Mouse (Mus musculus) hindbrain, embryonic 10.5 days (tissue): Measurements from ENCODE around the gene Epm2a. TPM values are rescaled to one million over a fixed set of nuclear protein-coding genes. Genes with fewer than 3 reads are reported as not detected.
"Not testable (repeated sequence)": the region's sequence is repeated elsewhere in the genome, so short reads cannot be mapped to it uniquely, and the experiment has no call there.

Source experiments
- DNase-seq: peaks from one replicate; pipeline ENCODE4 v3.0.0-alpha.2; 2017; ENCODE audit warnings: low spot score
- H3K27ac ChIP-seq: fragments of 300-500 bp; sonication (generic); 2 replicates; pipeline ENCODE4 v1.5.1; 2016; ENCODE audit warnings: mild to moderate bottlenecking, moderate library complexity
- H3K27me3 ChIP-seq: fragments of 300-500 bp; sonication (generic); 2 replicates; pipeline ENCODE4 v1.6.1; 2016; ENCODE audit warnings: mild to moderate bottlenecking; ENCODE audit not compliant: poor library complexity, insufficient read depth, severe bottlenecking
- H3K36me3 ChIP-seq: fragments of 300-500 bp; sonication (generic); 2 replicates; pipeline ENCODE4 v1.6.1; 2016; ENCODE audit warnings: mild to moderate bottlenecking, moderate library complexity
- H3K4me1 ChIP-seq: fragments of 300-500 bp; sonication (generic); replicated peaks from 2 replicates; pipeline ENCODE4 v1.6.1; 2016; ENCODE audit warnings: mild to moderate bottlenecking
- H3K4me3 ChIP-seq: fragments of 300-500 bp; sonication (generic); 2 replicates; pipeline ENCODE4 v1.5.1; 2016; ENCODE audit warnings: mild to moderate bottlenecking, moderate library complexity
- H3K9me3 ChIP-seq: fragments of 300-500 bp; sonication (generic); 2 replicates; pipeline ENCODE4 v1.6.1; 2016; ENCODE audit warnings: mild to moderate bottlenecking, moderate library complexity
- WGBS: fragments of 180-500 bp; shearing (Covaris S2); methylation state at CpG from one replicate; pipeline ENCODE4 v1.1.7; 2016; 5-methylcytosine and 5-hydroxymethylcytosine counted together
- polyA plus RNA-seq: library from polyadenylated mRNA; unstranded; fragments of >200 nt; fragmentation: Nextera tagmentation; extraction: Ambion mirVana; gene quantifications from 2 replicates; pipeline ENCODE4 v1.2.1, GENCODE M21; 2016

The Epm2a gene
- 0.33 and 0.35 TPM in 2 replicates for polyA plus RNA-seq

GRCm38 (mm10) chr10:11343205-11344141, at the start of gene Epm2a:
Epm2a (plus strand) TSS chr10:11343404.
- Histone ChIP-seq H3K4me1 (no peaks in the 10 kb centered on the region), H3K9me3 (peaks cover 10% of the 10 kb centered on the region; the same call in 1 of the 2 replicates), H3K4me3 (peak within 1 kb of the TSS; percentile 68), H3K27me3 (no peaks in the 10 kb centered on the region), H3K36me3 (no peaks in the 10 kb centered on the region), H3K27ac (peak within 1 kb of the TSS; percentile 96)
- WGBS, result under 1% methylated on average over 106 of the region's 106 CpGs
- DNase-seq, result peak; percentile 85

- no peaks in the 10 kb centered on the region for H3K27me3 ChIP-seq
- H3K27ac ChIP-seq, result no peak overlapping the region
- no peak overlapping the region for H3K4me3 ChIP-seq
- peaks cover 56% of the 10 kb centered on the region for H3K36me3 ChIP-seq
- WGBS, result 95% methylated on average over 6 of the region's 6 CpGs
- H3K9me3 ChIP-seq, result no peaks in the 10 kb centered on the region
- H3K4me1 ChIP-seq, result no peaks in the 10 kb centered on the region
- DNase-seq, result no peak
These were observed 44.8 kb upstream of the Epm2a start for GRCm38 (mm10) chr10:11298418-11298817.

- no peaks in the 10 kb centered on the region for H3K9me3 ChIP-seq
- WGBS, result 92% methylated on average over 9 of the region's 9 CpGs
- no peak overlapping the region for H3K4me3 ChIP-seq
- H3K4me1 ChIP-seq, result no peaks in the 10 kb centered on the region
- DNase-seq, result no peak
- H3K27me3 ChIP-seq, result no peaks in the 10 kb centered on the region
- H3K27ac ChIP-seq, result no peak overlapping the region
- peaks cover 4% of the 10 kb centered on the region for H3K36me3 ChIP-seq
These were observed 37.7 kb upstream of the Epm2a start for GRCm38 (mm10) chr10:11305365-11306053.

- H3K4me3 ChIP-seq, result no peak overlapping the region
- WGBS, result 70% methylated on average over 2 of the region's 2 CpGs
- H3K4me1 ChIP-seq, result no peaks in the 10 kb centered on the region
- no peaks in the 10 kb centered on the region for H3K27me3 ChIP-seq
- DNase-seq, result no peak
- no peak overlapping the region for H3K27ac ChIP-seq
- no peaks in the 10 kb centered on the region for H3K9me3 ChIP-seq
- peaks cover 4% of the 10 kb centered on the region for H3K36me3 ChIP-seq
These were observed 37.2 kb upstream of the Epm2a start for GRCm38 (mm10) chr10:11306054-11306367.

- no peaks in the 10 kb centered on the region for H3K27me3 ChIP-seq
- DNase-seq, result no peak
These were observed 33.3 kb upstream of the Epm2a start for GRCm38 (mm10) chr10:11309866-11310265.

GRCm38 (mm10) chr10:11310481-11310880, 32.7 kb upstream of the Epm2a start:
- Histone ChIP-seq H3K4me3 (no peak overlapping the region), H3K27me3 (no peaks in the 10 kb centered on the region), H3K36me3 (peaks cover 4% of the 10 kb centered on the region; the same call in 1 of the 2 replicates), H3K4me1 (no peaks in the 10 kb centered on the region), H3K27ac (no peak overlapping the region), H3K9me3 (no peaks in the 10 kb centered on the region)
- DNase-seq, result no peak

More at GRCm38 (mm10) chr10:11309866-11310265, 33.3 kb upstream of the Epm2a start:
- H3K4me1 ChIP-seq, result no peaks in the 10 kb centered on the region
- H3K36me3 ChIP-seq, result peaks cover 4% of the 10 kb centered on the region
- 92% methylated on average over 1 of the region's 1 CpGs for WGBS
- H3K4me3 ChIP-seq, result no peak overlapping the region
- no peak overlapping the region for H3K27ac ChIP-seq
- no peaks in the 10 kb centered on the region for H3K9me3 ChIP-seq

- H3K4me1 ChIP-seq, H3K9me3 ChIP-seq, H3K36me3 ChIP-seq, H3K27me3 ChIP-seq, DNase-seq, H3K27ac ChIP-seq, H3K4me3 ChIP-seq: not testable (repeated sequence)
These were observed 25.2 kb upstream of the Epm2a start for GRCm38 (mm10) chr10:11317856-11318454.

GRCm38 (mm10) chr10:11319446-11319970, 23.7 kb upstream of the Epm2a start:
- no peak for DNase-seq
- H3K4me3 ChIP-seq, result no peak overlapping the region
- 78% methylated on average over 1 of the region's 1 CpGs for WGBS

GRCm38 (mm10) chr10:11322316-11322715, 20.9 kb upstream of the Epm2a start:
- no peak overlapping the region for H3K4me3 ChIP-seq

More at GRCm38 (mm10) chr10:11319446-11319970, 23.7 kb upstream of the Epm2a start:
- no peaks in the 10 kb centered on the region for H3K27me3 ChIP-seq
- H3K4me1 ChIP-seq, result no peaks in the 10 kb centered on the region
- H3K9me3 ChIP-seq, result no peaks in the 10 kb centered on the region
- no peaks in the 10 kb centered on the region for H3K36me3 ChIP-seq
- H3K27ac ChIP-seq, result no peak overlapping the region

GRCm38 (mm10) chr10:11323202-11323898, 19.9 kb upstream of the Epm2a start:
- Histone ChIP-seq H3K27ac (no peak overlapping the region), H3K27me3 (no peaks in the 10 kb centered on the region), H3K4me1 (no peaks in the 10 kb centered on the region), H3K36me3 (no peaks in the 10 kb centered on the region), H3K4me3 (no peak overlapping the region), H3K9me3 (no peaks in the 10 kb centered on the region)
- no peak for DNase-seq
- WGBS, result 78% methylated on average over 4 of the region's 4 CpGs

More at GRCm38 (mm10) chr10:11322316-11322715, 20.9 kb upstream of the Epm2a start:
- no peaks in the 10 kb centered on the region for H3K27me3 ChIP-seq
- no peak for DNase-seq
- no peaks in the 10 kb centered on the region for H3K9me3 ChIP-seq
- H3K27ac ChIP-seq, result no peak overlapping the region
- 89% methylated on average over 7 of the region's 7 CpGs for WGBS
- H3K36me3 ChIP-seq, result no peaks in the 10 kb centered on the region
- no peaks in the 10 kb centered on the region for H3K4me1 ChIP-seq

- H3K36me3 ChIP-seq, result no peaks in the 10 kb centered on the region
- 90% methylated on average over 3 of the region's 3 CpGs for WGBS
- DNase-seq, result no peak
- H3K9me3 ChIP-seq, result no peaks in the 10 kb centered on the region
- H3K27me3 ChIP-seq, result no peaks in the 10 kb centered on the region
- H3K27ac ChIP-seq, result no peak overlapping the region
- H3K4me1 ChIP-seq, result no peaks in the 10 kb centered on the region
- H3K4me3 ChIP-seq, result no peak overlapping the region
These were observed 16.7 kb upstream of the Epm2a start for GRCm38 (mm10) chr10:11326526-11326925.
